Mouse (Mus musculus): Measurements from ENCODE around the gene Slc39a3. TPM values are rescaled to one million over a fixed set of nuclear protein-coding genes. Genes with fewer than 3 reads are reported as not detected.
"Not testable (repeated sequence)": the region's sequence is repeated elsewhere in the genome, so short reads cannot be mapped to it uniquely, and the experiment has no call there.

Slc39a3 gene
- total RNA-seq (2021): 10 to 100 TPM; 11.2 to 11.9 TPM
- long read RNA-seq, experiment 1, transcript Slc39a3-202 (4 exons, 3,796 nt): major isoform, 17 of 33 reads
- long read RNA-seq, experiment 1, transcript Slc39a3-201 (4 exons, 3,680 nt): minor isoform, 8 of 33 reads
- long read RNA-seq, experiment 1, partial matches to known transcripts: 0 of 33 reads
- long read RNA-seq, experiment 1, other reads (novel, unspliced or antisense): 7 of 33 reads
- long read RNA-seq, experiment 2, transcript Slc39a3-202 (4 exons, 3,796 nt): major isoform, 23 of 40 reads
- long read RNA-seq, experiment 2, transcript Slc39a3-201 (4 exons, 3,680 nt): minor isoform, 12 of 40 reads
- long read RNA-seq, experiment 2, partial matches to known transcripts: 1 of 40 reads
- long read RNA-seq, experiment 2, other reads (novel, unspliced or antisense): 4 of 40 reads

- DNase-seq (ENCODE audit: low spot score in 2 of 2): peak; percentile 93 to 98
These were observed at the start of gene Slc39a3 for GRCm38 (mm10) chr10:81036988-81037580. Gene Slc39a3, minus strand, starts transcription at chr10:81037426.

- no peak for DNase-seq (ENCODE audit: low spot score in 2 of 2)
These were observed 49.8 kb upstream of the Slc39a3 start for GRCm38 (mm10) chr10:81087021-81087420.

GRCm38 (mm10) chr10:81082168-81082960, 45.1 kb upstream of the Slc39a3 start:
- DNase-seq (ENCODE audit: low spot score in 2 of 2): peak in 1 of 2 experiments; percentile 59

- DNase-seq (ENCODE audit: low spot score in 2 of 2): no peak
These were observed 42.9 kb upstream of the Slc39a3 start for GRCm38 (mm10) chr10:81080008-81080655.

GRCm38 (mm10) chr10:81077916-81078315, 40.7 kb upstream of the Slc39a3 start:
- DNase-seq (ENCODE audit: low spot score in 2 of 2): no peak

- no peak for DNase-seq (ENCODE audit: low spot score in 2 of 2)
These were observed 39.1 kb upstream of the Slc39a3 start for GRCm38 (mm10) chr10:81076356-81076755.

- no peak for DNase-seq (ENCODE audit: low spot score in 2 of 2)
These were observed 38.5 kb upstream of the Slc39a3 start for GRCm38 (mm10) chr10:81075734-81076133.

- no peak for DNase-seq (ENCODE audit: low spot score in 2 of 2)
These were observed 36.2 kb upstream of the Slc39a3 start for GRCm38 (mm10) chr10:81073464-81073863.

GRCm38 (mm10) chr10:81072290-81072689, 35.1 kb upstream of the Slc39a3 start:
- no peak for DNase-seq (ENCODE audit: low spot score in 2 of 2)

- DNase-seq (ENCODE audit: low spot score in 2 of 2): peak; percentile 90 to 97
These were observed 32.6 kb upstream of the Slc39a3 start, which contains the start of gene Thop1 for GRCm38 (mm10) chr10:81069836-81070235. Gene Thop1, plus strand, starts transcription at chr10:81070035.

- no peak for DNase-seq (ENCODE audit: low spot score in 2 of 2)
These were observed 31.5 kb upstream of the Slc39a3 start for GRCm38 (mm10) chr10:81068706-81069105.

GRCm38 (mm10) chr10:81064519-81064918, 27.3 kb upstream of the Slc39a3 start:
- DNase-seq (ENCODE audit: low spot score in 2 of 2): not testable (repeated sequence)

- DNase-seq (ENCODE audit: low spot score in 2 of 2): no peak
These were observed 25.5 kb upstream of the Slc39a3 start for GRCm38 (mm10) chr10:81062710-81063109.

GRCm38 (mm10) chr10:81059603-81060543, 22.6 kb upstream of the Slc39a3 start, which contains the start of gene Sgta:
Gene Sgta, minus strand, starts transcription at chr10:81060181.
- DNase-seq (ENCODE audit: low spot score in 2 of 2): peak; percentile 89 to 98

- no peak for DNase-seq (ENCODE audit: low spot score in 2 of 2)
These were observed 21.7 kb upstream of the Slc39a3 start for GRCm38 (mm10) chr10:81058896-81059295.

- DNase-seq (ENCODE audit: low spot score in 2 of 2): no peak
These were observed 20.3 kb upstream of the Slc39a3 start for GRCm38 (mm10) chr10:81057406-81058130.

- DNase-seq (ENCODE audit: low spot score in 2 of 2): not testable (repeated sequence)
These were observed 18.6 kb upstream of the Slc39a3 start for GRCm38 (mm10) chr10:81055802-81056340.

- no peak for DNase-seq (ENCODE audit: low spot score in 2 of 2)
These were observed 17.9 kb upstream of the Slc39a3 start for GRCm38 (mm10) chr10:81055169-81055568.

- DNase-seq (ENCODE audit: low spot score in 2 of 2): no peak
These were observed 15.4 kb upstream of the Slc39a3 start for GRCm38 (mm10) chr10:81052577-81052976.
